Mouse (Mus musculus) CH12F3 (cell line): ENCODE data around the gene Dlg1.

Experiments used
- in situ Hi-C: fragments of 300-500 bp; cut with MboI; formaldehyde crosslinking; loops from 2 replicates; pipeline ENCODE4 v1.14.3; 2020; ENCODE audit warnings: low sequenced_read_pairs

Gene Dlg1

GRCm38 (mm10) chr16:31663379-31664286 lies at the start of gene Dlg1:
Gene Dlg1, plus strand, starts transcription at chr16:31663443.
- in situ Hi-C loops: no loop called here

GRCm38 (mm10) chr16:31616382-31616781 lies 46.9 kb upstream of the Dlg1 start:
- in situ Hi-C loops: no loop called here

GRCm38 (mm10) chr16:31617128-31617527 lies 46.1 kb upstream of the Dlg1 start:
- in situ Hi-C loops: no loop called here

DNA sequence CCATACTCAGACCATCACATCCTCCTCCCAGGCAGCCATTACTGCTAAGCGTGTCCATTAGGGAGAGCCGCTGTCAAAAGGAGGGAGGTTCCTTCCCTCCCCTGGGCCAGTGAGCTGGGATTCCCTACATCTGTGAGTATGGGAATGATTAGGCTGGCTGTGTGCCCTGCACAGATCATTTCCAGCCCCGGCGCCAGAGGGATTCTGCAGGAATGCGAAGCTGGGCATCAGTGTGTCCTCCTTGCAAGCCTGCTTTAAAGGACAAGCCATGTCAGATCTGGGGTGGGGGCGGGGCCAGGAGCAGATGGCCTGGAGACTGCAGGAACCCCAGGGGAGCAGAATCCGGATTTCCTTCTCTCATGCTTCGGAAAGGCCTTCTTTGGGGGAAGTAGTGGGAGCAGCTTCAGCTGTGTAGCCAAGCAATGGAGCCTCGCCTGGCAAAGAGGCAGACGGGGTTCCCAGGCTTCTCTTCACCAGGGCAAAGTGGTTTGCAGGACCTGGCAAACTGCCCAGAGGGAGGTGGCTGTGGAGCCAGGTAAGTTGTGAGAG lies 45.3 kb upstream of the Dlg1 start:
- in situ Hi-C loops: no loop called here

DNA sequence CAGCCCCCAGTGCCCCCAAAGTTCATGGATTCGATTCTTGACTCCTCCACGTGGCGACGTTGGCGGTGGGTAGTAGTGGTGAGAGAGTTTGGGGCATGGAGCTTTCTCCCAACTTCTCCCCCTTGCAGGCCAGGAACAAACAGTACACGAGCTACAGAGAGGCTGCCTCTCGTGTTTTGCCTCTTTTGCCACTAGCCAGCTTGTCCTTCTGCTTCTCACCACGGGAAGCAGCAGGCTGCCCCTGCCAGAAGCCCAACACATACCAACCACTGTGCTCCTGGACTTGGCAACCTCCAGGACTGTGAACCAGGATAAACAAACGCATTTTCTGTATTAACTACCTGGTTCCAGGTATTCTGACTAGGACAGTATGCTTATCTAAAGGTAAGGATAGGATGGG lies 44.6 kb upstream of the Dlg1 start:
- in situ Hi-C loops: no loop called here

DNA sequence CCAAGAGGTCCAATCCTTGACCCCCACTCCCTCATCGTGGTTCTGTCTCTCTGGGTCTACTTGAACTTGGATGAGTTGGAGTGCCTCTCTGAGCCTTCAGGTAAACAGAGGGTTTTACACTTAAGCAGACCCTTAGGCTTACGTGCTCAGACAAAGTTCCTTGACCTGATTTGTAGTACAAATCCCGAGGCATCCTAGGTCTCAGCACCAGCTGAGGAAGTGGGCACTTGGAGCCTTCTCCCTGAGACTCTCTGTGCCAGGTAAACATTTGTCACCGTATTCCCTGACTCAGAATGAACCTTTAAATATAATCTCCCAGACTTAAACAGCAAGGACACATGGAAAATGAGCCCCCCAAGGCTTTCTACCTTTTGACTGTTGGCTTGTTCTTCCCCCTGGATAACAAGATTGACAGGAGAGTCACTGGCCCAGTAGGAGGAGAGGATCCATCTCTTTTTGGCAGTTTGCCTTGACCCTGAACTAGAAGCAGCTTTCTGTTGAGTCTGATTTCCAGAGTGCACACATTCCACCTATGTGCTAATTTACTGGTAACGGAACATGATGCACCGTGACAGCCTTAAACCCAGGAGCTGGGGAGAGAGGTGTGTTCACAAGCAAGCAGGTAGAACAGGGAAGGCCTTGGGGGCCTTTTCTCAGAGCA lies 43.4 kb upstream of the Dlg1 start:
- in situ Hi-C loops: no loop called here

DNA sequence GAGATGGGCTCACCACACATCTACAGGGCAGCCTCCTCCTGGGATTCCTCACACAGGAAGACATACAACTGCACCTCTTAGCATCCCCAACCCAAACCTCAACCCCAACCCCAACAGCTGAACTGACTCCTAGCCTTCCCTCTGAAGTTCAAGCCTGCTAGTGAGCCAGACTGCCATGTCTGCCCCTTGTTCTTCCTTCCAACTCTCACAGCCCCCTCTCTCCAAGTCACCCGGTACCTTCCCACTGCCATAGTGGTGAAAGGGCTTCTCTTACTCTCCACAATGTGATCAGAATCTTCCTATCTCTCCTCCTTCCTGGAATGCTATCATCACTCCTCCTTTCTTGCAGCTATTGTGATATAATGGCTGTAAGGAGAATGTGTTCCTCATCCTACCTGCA lies 40.9 kb upstream of the Dlg1 start:
- in situ Hi-C loops: no loop called here

- in situ Hi-C loops: no loop called here
Observed at GRCm38 (mm10) chr16:31623136-31623535, 40.1 kb upstream of the Dlg1 start.

GRCm38 (mm10) chr16:31624749-31625148 lies 38.5 kb upstream of the Dlg1 start:
- in situ Hi-C loops: no loop called here

- in situ Hi-C loops: no loop called here
Observed at GRCm38 (mm10) chr16:31626331-31626730, 36.9 kb upstream of the Dlg1 start.

DNA sequence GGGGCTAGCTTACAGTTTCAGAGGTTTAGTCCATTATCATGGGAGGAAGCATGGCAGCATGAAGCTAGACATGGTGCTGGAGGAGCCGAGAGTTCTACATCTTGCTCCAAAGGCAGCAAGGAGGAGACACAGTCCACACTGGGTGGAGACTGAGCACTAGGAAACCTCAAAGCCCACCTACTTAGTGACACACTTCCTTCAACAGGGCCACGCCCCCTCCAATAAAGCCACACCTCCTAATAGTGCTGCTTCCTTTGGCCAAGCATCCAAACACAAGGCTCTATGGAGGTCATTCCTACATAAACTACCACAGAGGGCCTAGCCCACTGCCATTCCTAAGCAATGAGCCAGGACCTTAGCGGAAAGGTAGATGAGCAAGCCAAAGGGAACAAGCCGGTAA lies 32.9 kb upstream of the Dlg1 start:
- in situ Hi-C loops: no loop called here

- in situ Hi-C loops: no loop called here
Observed at GRCm38 (mm10) chr16:31631046-31631445, 32.2 kb upstream of the Dlg1 start.

DNA sequence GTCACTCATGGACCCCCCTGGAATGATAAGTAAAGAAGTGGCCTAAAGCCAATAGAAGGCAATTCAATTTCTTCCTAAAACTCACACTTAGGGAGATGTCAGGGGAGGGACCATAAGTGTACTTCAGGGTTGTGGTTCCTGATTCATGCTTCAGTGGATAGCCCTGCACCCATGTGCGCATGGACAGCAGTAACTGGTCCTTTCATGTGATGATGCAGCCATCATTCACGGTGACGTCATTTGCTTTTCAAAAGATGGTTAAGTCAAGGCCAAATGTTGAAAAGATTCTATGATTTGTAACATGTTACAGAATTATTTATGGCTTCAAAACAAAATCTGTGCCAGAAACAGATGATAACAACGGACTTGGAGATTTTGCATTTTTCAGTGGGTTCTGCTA lies 28.9 kb upstream of the Dlg1 start:
- in situ Hi-C loops: no loop called here

DNA sequence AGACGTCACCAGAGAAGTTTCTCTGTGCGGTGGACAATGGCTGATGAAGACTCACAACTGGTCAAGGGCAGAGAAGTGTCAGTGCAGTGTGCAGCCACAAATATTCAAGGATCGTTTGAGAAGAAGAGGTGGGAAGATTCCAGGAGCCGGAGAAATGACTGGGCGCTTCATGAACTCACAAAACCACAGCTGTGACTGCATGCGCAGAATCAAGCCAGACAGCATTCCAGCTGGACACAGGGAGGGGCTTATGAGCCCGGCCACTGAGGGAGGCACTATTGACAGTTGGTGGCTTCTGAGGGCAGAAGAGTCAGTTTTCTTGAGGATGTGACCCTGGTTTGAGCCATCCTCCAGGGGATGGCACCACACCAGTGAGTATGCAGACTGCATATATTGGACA lies 24.9 kb upstream of the Dlg1 start:
- in situ Hi-C loops: no loop called here

GRCm38 (mm10) chr16:31639946-31640345 lies 23.3 kb upstream of the Dlg1 start:
- in situ Hi-C loops: no loop called here

DNA sequence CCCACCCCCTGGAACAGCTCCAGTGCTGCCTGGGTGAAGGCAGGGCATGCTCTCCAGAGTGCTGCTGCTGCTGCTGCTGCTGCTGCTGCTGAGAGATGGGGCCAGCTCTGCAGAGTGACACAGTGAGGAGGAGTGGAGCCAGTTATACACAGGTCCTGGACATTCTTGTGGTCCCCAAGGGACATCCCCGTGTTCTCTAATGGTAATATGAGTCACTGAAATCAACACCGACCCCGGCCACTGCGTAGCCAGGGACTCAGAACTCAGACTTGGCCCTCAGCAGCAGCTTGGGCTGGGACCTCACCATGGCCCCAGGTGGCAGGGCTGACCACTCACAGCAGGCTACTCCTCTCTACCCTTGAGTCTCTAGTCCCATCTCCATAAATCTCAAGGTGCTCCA lies 21.5 kb upstream of the Dlg1 start:
- in situ Hi-C loops: no loop called here

DNA sequence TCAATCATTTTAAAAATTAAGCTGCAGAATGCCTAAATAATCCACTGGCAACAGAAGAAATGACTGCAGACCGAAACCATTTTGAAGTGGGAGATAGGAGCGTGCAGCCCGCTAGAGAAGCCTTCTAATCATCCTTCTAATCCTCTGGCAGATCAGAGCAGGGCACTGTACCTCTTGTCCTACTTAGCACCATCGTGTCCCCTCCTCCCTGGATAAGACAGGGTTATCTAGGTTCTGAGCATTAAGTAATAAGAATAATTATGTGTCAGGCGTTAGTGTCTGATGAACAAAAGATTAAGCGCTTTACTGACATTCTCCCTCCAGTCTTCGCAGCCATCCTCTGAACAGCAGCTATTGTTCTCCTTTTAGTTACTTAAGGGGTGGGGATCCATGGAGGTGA lies 16.0 kb upstream of the Dlg1 start:
- in situ Hi-C loops: no loop called here

- in situ Hi-C loops: no loop called here
Observed at GRCm38 (mm10) chr16:31650788-31651187, 12.5 kb upstream of the Dlg1 start.

DNA sequence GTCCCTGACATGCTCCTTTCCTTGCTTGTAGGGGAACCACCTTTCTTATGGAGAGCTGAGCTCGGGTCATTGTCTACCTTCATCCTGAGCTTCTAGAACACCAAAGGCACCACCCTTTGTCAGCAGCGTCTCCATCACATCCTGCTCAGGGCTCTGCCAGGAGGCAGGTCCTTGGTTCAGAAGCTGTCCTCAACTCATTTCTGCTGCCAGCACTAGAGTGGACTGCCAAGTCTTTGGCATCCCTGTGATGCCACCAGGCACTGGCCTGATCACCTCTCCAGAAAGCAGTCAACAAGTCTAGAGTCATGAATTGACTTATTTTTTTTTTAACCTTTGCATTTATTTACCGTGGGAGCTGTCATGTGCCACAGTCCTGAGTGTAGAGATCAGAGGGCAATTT lies 11.7 kb upstream of the Dlg1 start:
- in situ Hi-C loops: no loop called here

DNA sequence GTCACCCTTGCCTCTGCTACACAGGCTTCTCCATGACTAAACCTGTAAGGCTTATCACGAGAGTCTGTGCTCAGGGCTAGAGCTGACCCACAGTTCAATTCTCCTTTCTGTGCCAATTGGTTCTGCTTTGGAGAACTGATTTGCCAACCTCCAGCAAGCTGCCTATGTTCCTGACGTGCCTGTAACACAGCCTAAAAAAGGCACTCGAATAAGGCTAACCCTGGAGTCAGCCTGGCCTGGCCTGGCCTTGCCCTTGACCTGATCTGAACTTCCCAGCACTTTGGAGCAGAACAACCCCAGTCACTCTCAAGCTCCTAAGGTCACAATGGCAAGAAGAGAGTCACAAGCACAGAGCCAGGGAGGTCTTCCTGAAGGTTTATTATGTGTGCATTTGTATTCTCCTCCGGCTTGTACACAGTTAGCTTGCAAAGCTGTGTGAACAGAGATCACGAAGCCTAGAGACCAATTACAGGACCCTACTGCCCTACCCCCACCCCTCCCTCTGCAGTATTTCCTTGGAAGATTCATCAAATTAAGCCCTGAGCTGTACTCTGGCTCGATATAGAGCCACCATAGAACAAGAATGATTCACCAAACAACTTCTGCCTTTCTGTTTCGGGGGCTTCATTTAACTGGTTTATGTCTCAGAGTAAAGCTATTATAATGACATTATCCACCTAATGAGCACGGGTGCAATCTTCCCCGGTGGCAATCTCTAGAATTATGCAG lies 11.0 kb upstream of the Dlg1 start:
- in situ Hi-C loops: no loop called here

DNA sequence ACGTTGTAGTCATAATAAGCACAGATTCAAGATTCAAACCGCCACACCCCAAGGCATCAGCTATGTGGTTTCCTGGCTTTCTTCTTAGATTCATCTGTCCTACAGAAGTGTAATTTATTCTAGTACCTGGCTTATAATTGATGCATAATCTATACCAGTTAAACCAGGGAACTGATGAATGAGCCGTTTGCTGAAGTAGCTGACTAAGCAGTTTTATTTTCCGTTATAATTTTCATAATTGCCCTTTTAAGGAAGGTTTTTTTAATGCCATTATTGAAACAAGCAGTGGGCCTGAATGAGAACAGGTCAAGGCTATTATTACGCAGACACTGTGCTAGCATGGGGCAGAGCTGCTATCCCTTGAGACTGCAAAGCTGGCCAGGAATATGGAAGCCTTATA lies 9.6 kb upstream of the Dlg1 start:
- in situ Hi-C loops: no loop called here
